Mouse (Mus musculus): ENCODE measurements around the gene Caprin1.
A peak's percentile ranks its signal among the peaks of the same experiment; 100 is the strongest.

Gene Caprin1

DNA sequence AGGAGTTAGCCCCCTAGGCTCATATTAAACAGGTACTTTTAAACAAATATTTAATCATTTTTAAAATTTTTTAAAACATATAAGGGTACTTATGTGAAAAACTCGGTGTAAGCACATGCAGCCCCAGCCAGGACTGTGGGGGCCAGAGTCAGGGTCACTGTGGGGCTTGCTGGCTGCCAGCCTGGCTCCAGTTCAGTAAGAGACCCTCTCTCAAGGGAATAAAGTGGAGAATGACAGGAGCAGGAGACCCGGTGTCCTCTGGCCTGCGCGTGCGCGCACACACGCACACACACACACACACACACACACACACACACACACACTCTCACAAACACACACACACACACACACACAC lies 78.2 kb downstream of the Caprin1 start:
- no peak for DNase-seq

- peak; percentile 77 for DNase-seq
Measured at GRCm38 (mm10) chr2:103718594-103719291, 78.7 kb downstream of the Caprin1 start.

DNA sequence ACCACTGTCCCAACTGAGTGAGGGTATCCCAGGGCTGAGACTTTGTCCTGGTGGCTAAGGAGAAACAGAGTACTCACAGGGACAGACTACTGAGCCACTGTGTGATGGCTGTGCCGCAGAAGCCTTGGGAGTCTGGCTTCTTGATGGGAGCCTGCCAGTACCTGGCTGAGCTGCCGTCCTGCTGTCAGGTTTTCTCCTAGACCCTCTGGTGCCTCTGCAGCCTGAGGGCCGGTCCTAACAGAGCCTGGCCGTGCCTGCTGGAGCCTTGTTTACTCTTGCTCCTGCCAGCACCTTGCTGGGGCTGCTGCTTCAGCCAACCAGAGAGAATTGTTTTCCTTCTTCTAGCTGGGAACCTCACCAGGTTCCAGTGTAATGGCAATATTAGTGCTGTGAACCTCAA lies 83.0 kb downstream of the Caprin1 start:
- no peak for DNase-seq

DNA sequence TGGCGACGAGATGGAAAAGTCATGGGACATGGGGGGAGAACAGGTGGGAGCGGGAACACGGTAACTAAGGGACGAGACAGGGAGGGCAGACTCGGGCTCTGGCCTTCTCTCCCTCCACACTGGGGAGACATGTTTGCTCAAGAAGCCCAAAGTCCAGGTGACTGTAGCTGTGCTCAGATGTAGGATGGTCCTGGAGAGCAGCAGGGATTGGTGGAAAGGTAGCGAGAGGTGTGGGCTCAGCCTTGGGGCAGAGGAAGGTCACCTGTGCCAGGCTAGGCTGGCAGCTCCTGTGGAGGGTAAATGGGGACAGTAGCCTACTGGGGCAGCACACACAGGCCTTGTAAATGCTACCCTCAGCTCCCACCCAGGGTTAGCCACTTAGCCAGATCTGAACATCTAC lies 83.6 kb downstream of the Caprin1 start:
- no peak for DNase-seq
